Mouse (Mus musculus) lung, embryonic 14.5 days (tissue): Measurements from ENCODE around the gene Jund. TPM values are rescaled to one million over a fixed set of nuclear protein-coding genes. Genes with fewer than 3 reads are reported as not detected.

Source experiments
- ATAC-seq: fragments of 200-750 bp; cut with Nextera tagmentation; 2 replicates; pipeline ENCODE4 v1.8.0; 2017; ENCODE audit warnings: mild to moderate bottlenecking, moderate TSS enrichment, moderate library complexity; ENCODE audit not compliant: insufficient read depth
- DNase-seq: peaks from one replicate; pipeline ENCODE4 v3.0.0-alpha.2; 2015
- H3K27ac ChIP-seq: fragments of 300-500 bp; sonication (generic); 2 replicates; pipeline ENCODE4 v1.5.1; 2014; ENCODE audit warnings: low read depth, mild to moderate bottlenecking, moderate library complexity
- H3K27me3 ChIP-seq: fragments of 300-500 bp; sonication (generic); 2 replicates; pipeline ENCODE4 v1.6.1; 2014; ENCODE audit warnings: low read length, control low read depth; ENCODE audit not compliant: insufficient read depth
- H3K36me3 ChIP-seq: fragments of 300-500 bp; sonication (generic); 2 replicates; pipeline ENCODE4 v1.6.1; 2014; ENCODE audit warnings: control low read depth; ENCODE audit not compliant: insufficient read depth
- H3K4me1 ChIP-seq: fragments of 300-500 bp; sonication (generic); 2 replicates; pipeline ENCODE4 v1.6.1; 2014; ENCODE audit warnings: antibody characterized with exemption, control low read depth; ENCODE audit not compliant: insufficient read depth
- H3K4me2 ChIP-seq: fragments of 300-500 bp; sonication (generic); 2 replicates; pipeline ENCODE4 v1.6.1; 2014; ENCODE audit warnings: mild to moderate bottlenecking
- H3K4me3 ChIP-seq: fragments of 300-500 bp; sonication (generic); 2 replicates; pipeline ENCODE4 v1.5.1; 2014; ENCODE audit warnings: low read depth, low read length
- H3K9ac ChIP-seq: fragments of 300-500 bp; sonication (generic); 2 replicates; pipeline ENCODE4 v1.6.1; 2014
- H3K9me3 ChIP-seq: fragments of 300-500 bp; sonication (generic); 2 replicates; pipeline ENCODE4 v1.6.1; 2016; ENCODE audit warnings: low read depth, low read length, control low read depth
- CTCF ChIP-seq: IDR thresholded peaks from 2 replicates; pipeline ENCODE4 v1.5.1; 2016; ENCODE audit warnings: antibody characterized with exemption, low read depth
- WGBS: fragments of 180-500 bp; shearing (Covaris S2); extraction: QIAGEN DNeasy Blood & Tissue Kit; methylation state at CpG from one replicate; pipeline ENCODE4 v1.1.7; 2014; 5-methylcytosine and 5-hydroxymethylcytosine counted together
- polyA plus RNA-seq: library from polyadenylated mRNA; unstranded; fragments of >200 nt; fragmentation: Nextera tagmentation; extraction: Ambion mirVana; gene quantifications from 2 replicates; pipeline ENCODE4 v1.2.1, GENCODE M21; 2014

The Jund gene
- polyA plus RNA-seq, 1 experiment from 2014 or later, result 72.9 TPM

DNA sequence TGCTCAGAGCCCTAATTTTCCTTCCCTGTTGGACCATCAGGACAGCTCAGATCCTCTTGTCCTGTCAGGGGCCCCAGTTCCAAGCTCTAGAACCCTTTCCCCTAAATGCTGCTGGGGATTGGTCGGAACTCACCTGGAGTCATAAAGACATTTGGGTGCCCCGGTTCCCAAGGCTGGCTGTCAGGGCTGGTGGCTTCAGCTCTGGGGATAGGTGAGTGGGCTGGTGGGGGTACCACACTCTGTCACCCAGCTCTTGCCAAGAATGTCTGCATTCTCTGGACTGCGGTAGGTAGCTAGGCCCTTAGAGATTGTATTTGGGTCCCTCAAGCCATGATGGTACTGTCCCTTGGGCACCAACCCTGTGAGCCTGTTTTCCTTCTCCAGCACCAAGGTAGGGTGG lies 4.5 kb downstream of the Jund start, which contains the start of gene Iqcn:
Gene Iqcn (plus strand): TSS at position 171 of the 400 bp plus-strand sequence.
- DNase-seq (no peak), ATAC-seq (no peak)
- Histone ChIP-seq H3K27ac (no peak within 1 kb of the TSS), H3K9ac (no peak within 1 kb of the TSS), H3K27me3 (no peaks in the 10 kb centered on the region), H3K4me3 (no peak within 1 kb of the TSS; the same call in 1 of the 2 replicates), H3K4me2 (no peak within 1 kb of the TSS), H3K9me3 (no peaks in the 10 kb centered on the region), H3K36me3 (peaks cover 20% of the 10 kb centered on the region), H3K4me1 (no peaks in the 10 kb centered on the region)
- WGBS, result 92% methylated on average over 3 of the region's 3 CpGs
- TF ChIP-seq CTCF, result no peak

DNA sequence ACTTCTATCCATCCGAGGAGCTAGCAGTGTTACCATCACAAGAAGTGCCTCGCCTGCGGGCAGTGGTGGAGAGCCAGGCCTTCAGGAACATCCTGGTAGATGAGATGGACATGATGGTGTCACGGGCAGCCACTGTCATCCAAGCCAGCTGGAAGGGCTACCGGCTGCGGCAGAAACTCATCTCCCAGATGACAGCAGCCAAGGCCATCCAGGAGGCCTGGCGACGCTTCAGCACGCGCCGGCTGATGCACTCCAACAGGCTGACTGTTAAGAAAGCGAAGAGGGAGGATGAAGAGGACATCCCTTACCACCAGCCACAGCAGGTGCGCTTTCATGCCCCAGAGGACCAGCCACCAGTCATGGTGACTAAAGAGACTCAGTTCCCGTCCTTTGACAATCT lies 9.5 kb downstream of the Jund start:
- no peak overlapping the region for H3K9ac ChIP-seq
- ATAC-seq (no peak), DNase-seq (no peak)
- H3K4me1 ChIP-seq, result no peaks in the 10 kb centered on the region
- H3K27ac ChIP-seq, result no peak overlapping the region
- WGBS, result 78% methylated on average over 14 of the region's 14 CpGs
- H3K4me3 ChIP-seq, result no peak overlapping the region
- H3K9me3 ChIP-seq, result no peaks in the 10 kb centered on the region
- no peaks in the 10 kb centered on the region for H3K27me3 ChIP-seq
- H3K4me2 ChIP-seq, result no peak overlapping the region
- no peak for TF ChIP-seq CTCF
- peaks cover 6% of the 10 kb centered on the region; the same call in 1 of the 2 replicates for H3K36me3 ChIP-seq

DNA sequence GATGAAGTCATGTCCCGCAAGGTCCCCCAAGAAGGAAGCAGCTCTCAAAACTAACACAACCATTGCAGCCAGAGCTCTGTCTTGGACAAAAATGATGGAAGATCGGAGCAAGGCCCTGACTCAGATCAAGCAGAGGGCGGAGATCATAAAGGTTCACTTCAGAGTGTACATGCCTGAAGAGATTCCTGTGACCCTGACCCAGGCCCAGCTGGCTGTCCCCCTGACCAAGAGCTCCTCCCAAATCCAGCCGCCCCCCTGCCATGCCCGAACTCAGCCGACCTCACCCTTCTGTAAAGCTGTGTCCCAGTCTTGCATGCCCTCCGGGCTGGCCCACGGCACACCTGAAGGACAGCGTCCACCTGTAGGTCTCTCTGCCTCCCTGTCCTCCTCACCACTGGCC lies 11.0 kb downstream of the Jund start:
- Histone ChIP-seq H3K27me3 (no peaks in the 10 kb centered on the region), H3K4me2 (no peak overlapping the region), H3K9me3 (no peaks in the 10 kb centered on the region), H3K4me1 (no peaks in the 10 kb centered on the region), H3K36me3 (no peaks in the 10 kb centered on the region), H3K27ac (no peak overlapping the region), H3K9ac (no peak overlapping the region), H3K4me3 (no peak overlapping the region)
- ATAC-seq (no peak), DNase-seq (no peak)
- 90% methylated on average over 9 of the region's 9 CpGs for WGBS
- no peak for TF ChIP-seq CTCF

DNA sequence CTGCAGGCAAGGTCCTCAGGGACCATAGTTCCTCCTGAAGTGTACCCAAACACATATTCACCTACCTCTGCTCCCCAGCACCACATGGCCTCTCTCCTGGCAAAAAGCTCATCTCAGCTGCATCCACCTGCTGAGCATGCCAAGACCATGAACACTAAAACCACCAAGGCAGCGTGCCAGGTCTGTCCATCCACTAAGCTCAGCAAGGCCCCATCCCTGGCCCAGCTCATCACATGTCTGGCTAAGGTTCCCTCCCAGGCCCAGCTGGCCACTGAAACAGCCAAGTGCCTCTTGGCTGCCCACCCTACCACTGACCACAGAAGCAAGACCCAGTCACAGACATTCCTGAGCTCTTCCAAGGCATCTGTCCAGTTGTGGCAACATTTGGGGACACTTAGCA lies 11.5 kb downstream of the Jund start:
- Histone ChIP-seq H3K27me3 (no peaks in the 10 kb centered on the region), H3K36me3 (no peaks in the 10 kb centered on the region), H3K4me2 (no peak overlapping the region), H3K4me1 (no peaks in the 10 kb centered on the region), H3K9ac (no peak overlapping the region), H3K27ac (no peak overlapping the region), H3K4me3 (no peak overlapping the region), H3K9me3 (no peaks in the 10 kb centered on the region)
- DNase-seq, result no peak
- no peak for TF ChIP-seq CTCF
- ATAC-seq, result no peak
- WGBS, result 96% methylated on average over 1 of the region's 1 CpGs

DNA sequence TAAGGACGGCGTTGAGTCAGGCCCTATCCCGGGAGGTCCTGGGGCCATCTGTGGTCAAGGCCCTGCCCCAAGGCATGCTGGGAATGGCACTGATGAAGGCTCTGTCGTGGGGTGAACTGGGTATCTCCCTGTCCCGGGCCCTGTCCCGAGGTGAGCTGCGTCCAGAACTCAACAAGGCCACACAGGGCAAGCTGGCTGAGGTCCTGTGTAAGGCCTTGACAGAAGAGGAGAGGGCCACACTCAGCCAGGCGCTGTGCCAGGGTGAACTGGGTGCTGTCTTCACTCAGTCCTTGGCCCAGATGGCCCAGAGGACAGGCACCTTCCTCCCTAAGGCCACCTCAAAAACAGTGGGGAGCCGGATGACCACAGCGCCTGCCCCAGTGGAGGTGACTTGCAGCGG lies 12.3 kb downstream of the Jund start:
- ATAC-seq, result no peak
- Histone ChIP-seq H3K36me3 (no peaks in the 10 kb centered on the region), H3K4me2 (no peak overlapping the region), H3K27me3 (no peaks in the 10 kb centered on the region), H3K27ac (no peak overlapping the region), H3K9me3 (no peaks in the 10 kb centered on the region), H3K4me3 (no peak overlapping the region), H3K9ac (no peak overlapping the region), H3K4me1 (no peaks in the 10 kb centered on the region)
- 77% methylated on average over 11 of the region's 11 CpGs for WGBS
- TF ChIP-seq CTCF, result no peak
- no peak for DNase-seq

DNA sequence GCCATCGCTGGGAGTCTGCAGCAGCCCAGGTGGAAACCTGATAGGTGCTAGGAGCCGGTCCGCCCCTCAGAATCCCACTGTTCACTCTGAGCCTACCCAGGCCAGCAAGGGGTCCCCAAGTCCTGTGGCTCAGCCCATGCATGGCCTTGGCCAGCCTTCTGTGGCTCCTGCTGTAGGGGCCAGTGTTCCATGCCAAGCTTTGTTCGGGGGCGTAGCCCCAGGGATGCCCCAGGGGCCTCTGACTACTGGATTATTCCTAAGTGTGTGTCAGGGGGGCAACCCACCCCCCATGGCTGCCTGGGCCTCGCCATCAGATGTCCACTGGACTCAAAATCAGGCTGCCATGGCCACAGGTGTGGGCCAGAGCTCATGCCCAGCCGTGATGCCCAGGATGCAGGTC lies 15.2 kb downstream of the Jund start:
- WGBS, result 77% methylated on average over 7 of the region's 7 CpGs
- TF ChIP-seq CTCF, result no peak
- no peak for ATAC-seq

DNA sequence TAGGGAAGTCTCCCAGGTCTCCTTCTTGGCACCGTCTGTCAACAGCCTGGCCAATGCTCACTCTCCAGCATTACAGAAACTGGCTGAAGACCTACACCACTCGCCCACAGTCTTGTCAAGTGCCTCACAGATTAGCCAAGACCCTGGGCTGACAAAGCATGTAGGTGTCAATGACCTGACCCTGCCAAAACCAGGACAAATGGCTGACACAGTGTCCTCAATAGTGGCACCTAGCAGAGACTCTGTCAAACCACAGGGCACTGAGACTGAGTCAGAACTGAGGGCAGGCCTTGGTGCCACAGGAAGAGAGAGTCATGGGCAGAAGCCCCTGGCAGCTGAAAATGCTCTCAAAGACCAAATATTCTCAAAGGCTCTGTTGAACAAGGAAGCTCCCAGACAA lies 16.3 kb downstream of the Jund start:
- Histone ChIP-seq H3K9ac (no peak overlapping the region), H3K27ac (no peak overlapping the region), H3K4me3 (no peak overlapping the region), H3K36me3 (no peaks in the 10 kb centered on the region), H3K27me3 (no peaks in the 10 kb centered on the region), H3K4me1 (no peaks in the 10 kb centered on the region), H3K9me3 (no peaks in the 10 kb centered on the region), H3K4me2 (no peak overlapping the region)
- ATAC-seq (no peak), DNase-seq (no peak)
- no peak for TF ChIP-seq CTCF
- WGBS, result 43% methylated on average over 2 of the region's 2 CpGs

More for the DNA sequence above, 15.2 kb downstream of the Jund start:
- H3K27ac ChIP-seq, result no peak overlapping the region
- H3K4me1 ChIP-seq, result no peaks in the 10 kb centered on the region
- no peak overlapping the region for H3K9ac ChIP-seq
- no peak overlapping the region for H3K4me2 ChIP-seq
- no peak overlapping the region for H3K4me3 ChIP-seq
- no peak for DNase-seq
- no peaks in the 10 kb centered on the region for H3K27me3 ChIP-seq
- no peaks in the 10 kb centered on the region for H3K36me3 ChIP-seq
- no peaks in the 10 kb centered on the region for H3K9me3 ChIP-seq
